Mouse (Mus musculus): ENCODE results near the gene Mllt10. TPM values are rescaled to one million over a fixed set of nuclear protein-coding genes. Genes with fewer than 3 reads are reported as not detected.

Gene Mllt10
- polyA plus RNA-seq, 1 experiment from 2014 or later, result 55.5 TPM

DNA sequence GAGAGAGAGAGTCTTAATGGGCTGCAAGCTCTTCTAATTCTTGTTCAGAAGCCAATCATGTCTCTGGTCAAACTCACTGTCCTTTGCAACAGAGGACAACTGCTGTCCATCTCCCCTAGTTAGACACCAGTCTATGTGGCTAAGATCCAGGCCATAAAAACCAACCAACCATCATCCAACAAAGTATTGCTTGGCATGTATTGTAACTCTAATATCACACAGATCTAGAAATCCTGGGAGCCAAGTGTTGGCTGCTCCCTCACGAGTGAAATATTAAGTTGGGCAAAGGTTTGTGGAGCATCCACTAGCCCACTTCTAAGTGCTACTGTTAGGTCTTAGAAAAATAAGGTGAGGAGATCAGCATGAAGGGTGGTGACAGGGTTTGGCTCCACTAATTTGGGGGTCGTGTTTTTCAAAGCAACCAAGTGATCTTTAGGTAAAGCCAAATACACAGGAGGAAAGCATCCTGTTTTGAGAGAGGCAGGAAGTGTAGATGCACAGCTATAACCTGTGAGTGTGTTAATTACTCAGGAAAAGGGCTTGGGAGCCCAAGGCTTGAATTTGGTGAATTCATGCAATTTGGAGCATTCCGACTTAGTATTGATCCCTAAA lies 16.8 kb upstream of the Mllt10 start:
- no peak overlapping the region for H3K4me2 ChIP-seq (replicated peaks)
- H3K4me1 ChIP-seq (replicated peaks), result peaks cover 23% of the 10 kb centered on the region

DNA sequence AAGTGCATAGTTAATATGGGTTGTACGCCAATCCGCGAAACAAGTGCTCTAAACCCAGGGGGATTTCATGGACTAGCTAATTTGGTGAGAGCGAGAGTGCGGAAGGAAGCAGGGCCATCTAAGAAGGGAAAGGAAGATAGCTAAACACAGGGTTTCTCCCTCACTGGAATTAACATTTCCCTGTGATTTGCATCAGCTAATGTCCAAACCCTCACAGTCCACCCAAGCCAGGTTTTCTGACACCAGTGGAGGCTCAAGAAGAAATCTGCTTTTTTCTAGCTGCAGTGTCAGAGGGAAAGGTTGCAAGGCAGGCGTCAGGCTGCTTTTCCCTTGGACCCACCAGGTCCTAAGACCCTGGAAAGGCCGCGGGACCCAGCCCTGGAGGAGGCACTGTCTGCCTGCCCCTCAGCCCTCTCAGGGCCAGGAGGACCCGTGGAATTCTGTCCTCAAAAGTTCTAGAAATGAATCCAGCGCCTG lies 16.1 kb upstream of the Mllt10 start:
- ATAC-seq, result no peak
- H3K27ac ChIP-seq, result peak overlapping the region; percentile 32; the same call in 1 of the 2 replicates
- no peak overlapping the region; the same call in 1 of the 2 replicates for H3K4me2 ChIP-seq (replicated peaks)
- H3K4me3 ChIP-seq (replicated peaks), result no peak overlapping the region
- H3K9ac ChIP-seq, result no peak overlapping the region
- H3K27me3 ChIP-seq (replicated peaks), result no peaks in the 10 kb centered on the region
- H3K9me3 ChIP-seq, result no peaks in the 10 kb centered on the region
- peaks cover 23% of the 10 kb centered on the region for H3K4me1 ChIP-seq (replicated peaks)
- 68% methylated on average over 10 of the region's 10 CpGs for WGBS
- H3K36me3 ChIP-seq, result no peaks in the 10 kb centered on the region

More for the DNA sequence above, 16.8 kb upstream of the Mllt10 start:
- no peak overlapping the region for H3K9ac ChIP-seq
- H3K4me3 ChIP-seq (replicated peaks), result no peak overlapping the region
- H3K9me3 ChIP-seq, result no peaks in the 10 kb centered on the region
- no peaks in the 10 kb centered on the region for H3K36me3 ChIP-seq
- no peaks in the 10 kb centered on the region for H3K27me3 ChIP-seq (replicated peaks)
- WGBS, result 72% methylated on average over 3 of the region's 3 CpGs
- no peak overlapping the region for H3K27ac ChIP-seq
- ATAC-seq, result no peak

DNA sequence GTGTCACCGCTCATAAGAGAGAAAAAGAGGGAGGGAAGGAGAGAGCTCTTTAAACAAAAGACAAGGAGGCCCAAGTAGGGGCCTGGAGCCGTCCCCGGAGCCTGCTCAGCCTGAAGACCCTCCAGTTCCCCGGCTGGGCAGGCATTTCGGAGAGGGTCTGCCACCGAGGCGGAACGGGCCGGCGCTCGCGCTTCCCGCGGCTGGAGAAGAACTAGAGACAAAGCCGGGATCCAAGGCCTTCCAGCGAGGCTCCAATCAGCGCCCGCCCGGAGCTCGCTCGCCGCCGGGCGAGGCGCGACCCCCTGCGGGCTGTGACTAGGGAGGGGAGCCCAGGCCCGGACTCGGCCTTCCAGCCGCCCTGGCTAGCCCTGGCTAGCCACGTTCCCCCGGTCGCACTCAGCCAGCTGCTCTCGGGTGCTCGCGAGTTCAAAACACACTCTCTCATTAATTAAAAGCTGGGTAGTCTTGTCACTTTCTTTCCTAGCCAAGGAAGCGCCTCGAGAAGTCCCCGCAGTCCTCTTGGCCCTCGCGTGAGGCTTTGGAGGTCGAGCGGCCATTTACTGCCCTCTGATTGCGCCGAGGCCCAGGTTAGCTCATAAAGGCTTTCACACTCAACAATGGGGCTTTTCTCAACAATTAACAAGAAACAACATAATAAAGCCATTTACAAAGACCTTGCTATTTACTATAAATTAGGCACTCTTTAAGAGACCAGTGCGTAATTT lies 15.3 kb upstream of the Mllt10 start:
- peak; percentile 82 for ATAC-seq
- peak overlapping the region; percentile 69 for H3K4me2 ChIP-seq (replicated peaks)
- H3K4me3 ChIP-seq (replicated peaks), result peak overlapping the region; percentile 25
- H3K36me3 ChIP-seq, result no peaks in the 10 kb centered on the region
- H3K27me3 ChIP-seq (replicated peaks), result no peaks in the 10 kb centered on the region
- no peaks in the 10 kb centered on the region for H3K9me3 ChIP-seq
- WGBS, result 17% methylated on average over 46 of the region's 46 CpGs
- H3K9ac ChIP-seq, result peak overlapping the region; percentile 54
- H3K4me1 ChIP-seq (replicated peaks), result peaks cover 23% of the 10 kb centered on the region
- H3K27ac ChIP-seq, result peak overlapping the region; percentile 32; the same call in 1 of the 2 replicates

DNA sequence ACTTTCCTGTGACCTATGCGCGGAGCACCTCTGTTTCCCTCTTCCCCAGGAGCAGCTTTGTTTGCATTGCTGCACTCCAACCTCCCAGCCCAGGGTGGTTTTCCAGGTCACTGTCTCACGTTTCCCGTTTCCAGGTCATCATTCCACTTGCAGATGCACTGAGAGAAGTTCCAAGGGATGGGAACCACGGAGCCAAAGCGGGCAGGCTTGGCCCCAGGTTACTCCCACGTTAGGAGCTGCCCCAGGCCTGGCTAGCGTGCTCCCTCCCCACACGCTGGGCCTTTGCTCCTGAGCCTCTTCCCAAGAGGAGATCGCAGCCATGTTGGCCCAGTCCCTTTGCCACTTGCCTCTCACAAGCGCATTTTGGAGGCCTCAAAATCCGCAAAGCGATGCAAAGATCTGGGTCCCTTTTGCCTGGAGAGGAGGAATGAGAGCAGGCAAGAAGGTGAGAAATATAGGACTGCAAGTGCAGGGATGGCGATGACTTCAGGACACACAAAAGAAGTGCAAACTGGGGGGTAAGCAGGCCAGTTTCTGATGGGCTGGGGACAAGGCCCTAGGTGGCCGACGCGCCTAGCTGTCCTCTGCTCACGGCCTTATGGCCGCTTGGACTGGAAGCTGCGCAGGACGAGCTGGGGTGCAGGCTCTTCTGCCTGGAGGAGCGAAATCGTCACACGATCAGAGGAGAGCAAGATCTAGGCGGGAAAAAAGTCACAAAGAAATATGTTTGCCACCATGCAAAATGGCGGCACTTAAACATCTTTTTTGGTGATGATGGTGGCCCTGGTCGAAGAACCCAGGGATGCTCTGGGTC lies 14.5 kb upstream of the Mllt10 start:
- WGBS, result 65% methylated on average over 27 of the region's 27 CpGs
- Histone ChIP-seq H3K4me1 (replicated peaks) (peaks cover 23% of the 10 kb centered on the region), H3K4me2 (replicated peaks) (peak overlapping the region; percentile 69; the same call in 1 of the 2 replicates), H3K27ac (no peak overlapping the region; the same call in 1 of the 2 replicates), H3K27me3 (replicated peaks) (no peaks in the 10 kb centered on the region), H3K9me3 (no peaks in the 10 kb centered on the region), H3K36me3 (no peaks in the 10 kb centered on the region), H3K4me3 (replicated peaks) (no peak overlapping the region), H3K9ac (peak overlapping the region; percentile 54; the same call in 1 of the 2 replicates)
- peak; percentile 41 for ATAC-seq

DNA sequence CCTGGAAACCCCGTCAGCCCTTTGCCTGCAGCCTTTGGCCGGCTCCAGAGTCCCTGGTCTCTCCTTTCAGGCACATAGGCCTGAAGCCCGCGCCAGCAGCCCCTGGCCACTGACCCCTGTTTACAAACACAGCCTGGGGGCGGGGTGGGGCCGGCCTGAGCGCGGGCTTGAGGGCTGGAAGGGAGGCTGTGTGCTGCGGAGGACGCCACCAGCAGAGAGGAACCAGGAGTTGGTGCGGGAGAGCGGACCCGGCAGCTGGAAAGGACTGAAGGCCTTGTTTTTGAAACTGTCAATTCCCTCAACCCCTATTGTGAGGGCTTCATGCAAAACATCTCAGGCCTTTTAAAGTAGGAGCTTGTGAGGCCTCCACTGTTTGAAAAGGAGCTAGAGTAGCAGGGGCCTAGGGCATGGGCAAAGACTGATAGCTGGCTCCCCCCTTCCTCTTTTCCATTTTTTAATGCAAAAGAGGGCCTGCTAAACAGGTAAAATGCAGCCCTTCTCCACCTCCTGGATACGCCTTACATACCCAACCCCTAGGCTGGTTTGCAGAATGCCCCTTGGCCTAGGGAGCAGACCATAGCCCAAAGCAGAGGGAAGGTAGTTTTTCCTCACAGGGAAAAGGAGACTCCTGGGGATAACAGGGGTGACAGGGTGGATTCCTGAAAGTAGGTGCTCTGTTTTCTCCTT lies 13.7 kb upstream of the Mllt10 start:
- WGBS, result 33% methylated on average over 14 of the region's 14 CpGs

DNA sequence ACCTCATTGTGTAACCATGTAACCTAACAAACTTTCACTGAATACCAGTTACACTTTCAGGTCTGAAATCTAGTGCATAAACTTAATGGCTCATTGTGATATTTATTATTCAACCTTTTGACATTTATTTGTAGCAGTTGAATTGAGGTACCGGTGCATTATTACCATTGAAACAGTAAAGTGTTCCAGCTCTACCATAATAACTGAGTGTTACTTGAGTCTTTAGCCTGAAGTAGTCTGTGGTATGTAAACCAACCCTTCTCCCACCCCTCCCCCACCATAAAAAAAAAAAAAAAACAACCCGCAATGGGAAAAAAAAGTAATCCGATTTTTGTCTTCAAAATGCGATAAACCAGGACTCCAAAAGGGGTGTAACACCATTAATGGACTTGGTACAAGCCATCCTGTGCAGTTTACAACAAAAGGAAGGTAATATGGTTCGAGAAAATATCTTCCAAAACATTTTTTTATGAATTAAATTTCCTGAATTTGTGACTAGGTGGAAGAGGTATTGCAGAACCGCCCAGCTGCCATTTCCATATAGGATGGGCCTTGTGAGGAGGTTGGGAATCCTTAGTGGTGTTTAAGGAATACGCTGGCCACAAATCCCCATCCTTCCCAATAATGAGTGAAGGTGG lies 9.8 kb upstream of the Mllt10 start:
- 20% methylated on average over 7 of the region's 7 CpGs for WGBS
- H3K36me3 ChIP-seq, result no peaks in the 10 kb centered on the region
- peak overlapping the region; percentile 86 for H3K4me2 ChIP-seq (replicated peaks)
- no peaks in the 10 kb centered on the region for H3K9me3 ChIP-seq
- H3K27ac ChIP-seq, result no peak overlapping the region
- H3K9ac ChIP-seq, result peak overlapping the region; percentile 97; the same call in 1 of the 2 replicates
- H3K4me3 ChIP-seq (replicated peaks), result peak overlapping the region; percentile 88
- no peaks in the 10 kb centered on the region for H3K27me3 ChIP-seq (replicated peaks)
- ATAC-seq, result no peak
- H3K4me1 ChIP-seq (replicated peaks), result peaks cover 19% of the 10 kb centered on the region

More for the DNA sequence above, 13.7 kb upstream of the Mllt10 start:
- H3K27ac ChIP-seq, result no peak overlapping the region; the same call in 1 of the 2 replicates
- H3K4me3 ChIP-seq (replicated peaks), result no peak overlapping the region
- no peaks in the 10 kb centered on the region for H3K9me3 ChIP-seq
- peak overlapping the region; percentile 69 for H3K4me2 ChIP-seq (replicated peaks)
- peak; percentile 42; the same call in 1 of the 2 replicates for ATAC-seq
- peaks cover 23% of the 10 kb centered on the region for H3K4me1 ChIP-seq (replicated peaks)
- H3K36me3 ChIP-seq, result no peaks in the 10 kb centered on the region
- peak overlapping the region; percentile 41; the same call in 1 of the 2 replicates for H3K9ac ChIP-seq
- no peaks in the 10 kb centered on the region for H3K27me3 ChIP-seq (replicated peaks)

DNA sequence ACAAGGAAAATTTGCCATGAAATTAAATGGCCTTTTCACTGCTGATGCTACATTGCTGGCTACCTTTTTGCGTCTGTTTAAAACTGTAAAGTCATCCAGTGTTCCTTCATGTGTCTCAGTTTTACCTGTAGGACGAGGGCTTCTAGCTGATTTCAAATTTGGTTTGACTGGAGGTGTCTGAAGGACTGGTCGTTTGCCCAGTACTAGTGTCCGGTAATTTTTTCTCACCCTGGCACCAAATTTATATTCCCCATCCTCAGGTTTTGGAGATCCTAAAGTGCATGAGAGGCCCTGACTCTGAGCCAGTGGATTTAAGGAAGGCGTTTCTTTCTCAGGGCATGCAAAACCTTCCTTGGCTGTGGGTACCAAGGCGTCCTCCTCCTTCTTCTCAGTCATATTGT lies 9.3 kb upstream of the Mllt10 start:
- Histone ChIP-seq H3K27me3 (replicated peaks) (no peaks in the 10 kb centered on the region), H3K4me1 (replicated peaks) (peaks cover 17% of the 10 kb centered on the region), H3K9me3 (no peaks in the 10 kb centered on the region), H3K9ac (peak overlapping the region; percentile 97; the same call in 1 of the 2 replicates), H3K27ac (no peak overlapping the region), H3K4me3 (replicated peaks) (peak overlapping the region; percentile 88), H3K36me3 (no peaks in the 10 kb centered on the region), H3K4me2 (replicated peaks) (peak overlapping the region; percentile 86)
- no peak for ATAC-seq
- WGBS, result 26% methylated on average over 6 of the region's 6 CpGs

DNA sequence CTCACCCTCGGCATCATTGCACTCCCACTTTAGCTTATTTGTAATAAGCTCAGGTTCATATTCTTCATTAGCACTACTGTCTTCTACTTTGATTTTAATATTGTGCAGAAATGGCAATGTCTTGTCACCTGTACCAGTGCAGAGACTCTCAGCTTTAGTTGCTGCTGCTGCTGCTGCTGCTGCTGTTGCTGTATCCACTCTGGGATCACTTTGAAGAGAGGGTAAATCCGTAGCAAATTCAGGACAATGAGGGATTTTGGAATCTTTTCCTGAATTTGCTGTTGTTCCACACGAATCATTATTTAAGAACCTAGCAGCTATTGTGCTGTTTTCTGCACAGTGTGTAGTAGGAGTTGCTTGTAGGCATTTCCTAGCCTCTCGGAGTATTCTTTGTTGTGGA lies 8.9 kb upstream of the Mllt10 start:
- Histone ChIP-seq H3K9me3 (no peaks in the 10 kb centered on the region), H3K36me3 (no peaks in the 10 kb centered on the region), H3K27ac (0 out of 2 replicates have a peak overlapping the region, but pooled peaks have one; percentile 96), H3K4me3 (replicated peaks) (peak overlapping the region; percentile 88), H3K9ac (peak overlapping the region; percentile 97), H3K4me1 (replicated peaks) (peaks cover 15% of the 10 kb centered on the region), H3K4me2 (replicated peaks) (peak overlapping the region; percentile 86), H3K27me3 (replicated peaks) (no peaks in the 10 kb centered on the region)
- no peak for ATAC-seq
- WGBS, result 4% methylated on average over 4 of the region's 4 CpGs

DNA sequence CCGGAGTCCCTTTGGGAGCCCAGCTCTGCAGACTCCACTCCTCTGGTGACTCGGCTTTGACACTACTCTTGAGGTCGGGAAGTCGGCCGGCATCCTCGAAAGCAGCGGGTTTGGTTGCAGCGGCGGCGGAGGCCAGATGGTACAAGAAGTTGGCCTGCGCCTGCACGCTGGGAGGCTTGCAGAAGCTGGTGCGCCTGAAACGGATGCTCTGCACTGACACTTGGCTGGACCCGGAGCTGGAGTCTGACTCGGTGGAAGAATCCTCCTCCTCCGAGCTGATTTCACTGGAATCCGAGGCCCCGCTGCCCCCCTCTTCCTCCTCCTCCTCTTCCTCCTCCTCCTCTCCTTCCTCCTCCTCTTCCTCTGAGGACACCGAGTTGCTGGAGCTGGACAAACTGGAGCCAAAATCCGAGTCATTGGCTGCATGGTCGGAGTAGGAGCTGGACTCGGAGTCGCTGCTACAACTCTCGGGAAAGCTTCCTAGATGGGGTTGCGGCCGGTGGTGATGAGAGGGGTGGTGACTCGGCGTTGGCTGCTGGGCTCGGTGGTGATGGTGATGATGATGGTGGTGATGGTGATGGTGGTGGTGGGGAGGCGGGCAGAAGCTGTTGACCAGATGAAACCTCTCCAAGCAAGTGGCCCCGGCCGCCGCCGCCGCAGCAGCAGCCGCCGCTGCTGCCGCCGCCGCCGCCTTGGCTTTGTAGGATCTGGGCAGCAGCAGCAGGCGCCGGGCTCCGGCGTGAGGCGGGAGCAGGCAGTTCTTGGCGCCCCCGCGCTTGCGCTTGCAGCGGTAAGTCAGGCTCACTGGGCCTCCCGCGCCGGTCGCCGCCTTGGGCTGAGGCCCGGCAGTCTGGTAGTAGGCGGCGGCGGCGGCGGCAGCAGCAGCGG lies 8.0 kb upstream of the Mllt10 start:
- H3K9me3 ChIP-seq, result no peaks in the 10 kb centered on the region
- H3K4me3 ChIP-seq (replicated peaks), result peak overlapping the region; percentile 88
- peak overlapping the region; percentile 86 for H3K4me2 ChIP-seq (replicated peaks)
- no peaks in the 10 kb centered on the region for H3K27me3 ChIP-seq (replicated peaks)
- H3K27ac ChIP-seq, result peak overlapping the region; percentile 96
- ATAC-seq, result peak; percentile 60
- WGBS, result under 1% methylated on average over 64 of the region's 64 CpGs
- no peaks in the 10 kb centered on the region for H3K36me3 ChIP-seq
- peak overlapping the region; percentile 97 for H3K9ac ChIP-seq
- H3K4me1 ChIP-seq (replicated peaks), result peaks cover 10% of the 10 kb centered on the region; the same call in 1 of the 2 replicates

DNA sequence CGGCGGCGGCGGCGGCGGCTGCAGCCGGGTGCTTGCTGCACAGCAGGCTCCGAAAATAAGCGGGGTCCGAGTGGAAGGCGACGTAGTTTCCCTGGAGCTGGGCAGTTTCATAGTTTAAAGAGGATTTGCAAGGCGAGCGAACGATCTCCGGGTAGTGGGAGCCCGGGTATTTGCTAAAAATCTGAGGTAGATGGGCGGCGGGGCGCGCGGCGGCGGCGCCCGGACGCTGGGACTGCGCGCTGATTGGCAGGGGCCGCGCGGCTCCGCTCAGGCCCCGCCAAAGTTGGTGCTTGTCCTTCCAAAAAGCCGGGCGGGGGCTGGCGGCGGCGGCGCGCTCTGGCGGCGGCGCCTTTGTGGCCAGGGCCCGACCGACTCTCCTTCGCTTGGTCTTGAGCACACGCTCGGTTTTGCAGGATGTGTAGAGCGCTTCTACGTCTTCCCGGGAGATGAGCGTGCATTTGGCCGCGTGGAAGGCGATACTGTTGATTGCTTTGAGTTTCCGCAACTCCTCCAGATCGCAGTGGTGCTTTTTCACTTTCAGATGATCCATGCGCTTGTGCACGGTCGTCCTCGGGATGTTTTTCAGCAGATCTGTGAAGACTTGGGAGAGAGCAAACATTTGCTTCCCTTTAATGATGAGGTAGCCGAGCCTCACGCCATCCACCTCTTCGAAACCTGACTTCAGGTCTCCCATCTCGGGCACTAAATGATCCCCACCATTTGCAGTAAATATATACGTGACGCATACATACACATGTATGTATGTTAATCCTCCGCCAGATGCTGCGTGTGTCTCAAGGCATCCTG lies 7.2 kb upstream of the Mllt10 start:
- peak overlapping the region; percentile 88 for H3K4me3 ChIP-seq (replicated peaks)
- under 1% methylated on average over 70 of the region's 70 CpGs for WGBS
- ATAC-seq, result peak; percentile 81

More for the DNA sequence above, 7.2 kb upstream of the Mllt10 start:
- Histone ChIP-seq H3K9ac (peak overlapping the region; percentile 97), H3K27ac (peak overlapping the region; percentile 96), H3K36me3 (no peaks in the 10 kb centered on the region), H3K4me2 (replicated peaks) (peak overlapping the region; percentile 86), H3K9me3 (no peaks in the 10 kb centered on the region), H3K4me1 (replicated peaks) (peaks cover 10% of the 10 kb centered on the region; the same call in 1 of the 2 replicates), H3K27me3 (replicated peaks) (no peaks in the 10 kb centered on the region)
